Mouse (Mus musculus) ES-Bruce4 (cell line): ENCODE measurements around the gene Gsk3b.

Experiments used
- CTCF ChIP-seq: IDR thresholded peaks from one replicate; pipeline ENCODE4 v1.8.1; 2011; ENCODE audit warnings: low read depth, low read length
- EP300 ChIP-seq: IDR thresholded peaks from 2 replicates; pipeline ENCODE4 v1.6.1; 2011; ENCODE audit warnings: low read depth, low read length; ENCODE audit not compliant: insufficient read depth

DNA sequence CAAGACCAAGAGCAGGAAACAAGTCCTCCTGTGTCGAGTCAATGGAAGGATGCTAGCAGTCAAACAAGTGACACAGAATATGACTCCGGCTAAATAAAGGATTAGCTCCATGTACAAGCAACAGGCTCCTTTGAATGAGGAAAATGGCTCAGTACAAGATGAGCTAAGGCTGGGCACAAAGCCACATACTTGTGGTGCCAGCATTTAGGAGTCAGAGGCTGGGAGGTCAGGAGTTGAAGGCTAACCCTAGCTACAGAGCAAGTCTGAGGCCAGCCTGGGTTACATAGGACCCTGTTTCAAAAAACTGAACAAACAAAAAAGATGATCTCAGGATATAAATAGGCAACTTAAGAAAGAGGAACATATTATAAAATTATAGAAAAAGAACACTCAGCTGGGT lies 201.3 kb downstream of the Gsk3b start:
- TF ChIP-seq EP300 (no peak), CTCF (no peak)
